Mouse (Mus musculus): ENCODE data around the gene Arrb2. TPM values are rescaled to one million over a fixed set of nuclear protein-coding genes. Genes with fewer than 3 reads are reported as not detected.

The Arrb2 gene
- 100 to 1,000 TPM; 315 to 338 TPM for polyA plus RNA-seq (2017; shearing (Covaris generic))

DNA sequence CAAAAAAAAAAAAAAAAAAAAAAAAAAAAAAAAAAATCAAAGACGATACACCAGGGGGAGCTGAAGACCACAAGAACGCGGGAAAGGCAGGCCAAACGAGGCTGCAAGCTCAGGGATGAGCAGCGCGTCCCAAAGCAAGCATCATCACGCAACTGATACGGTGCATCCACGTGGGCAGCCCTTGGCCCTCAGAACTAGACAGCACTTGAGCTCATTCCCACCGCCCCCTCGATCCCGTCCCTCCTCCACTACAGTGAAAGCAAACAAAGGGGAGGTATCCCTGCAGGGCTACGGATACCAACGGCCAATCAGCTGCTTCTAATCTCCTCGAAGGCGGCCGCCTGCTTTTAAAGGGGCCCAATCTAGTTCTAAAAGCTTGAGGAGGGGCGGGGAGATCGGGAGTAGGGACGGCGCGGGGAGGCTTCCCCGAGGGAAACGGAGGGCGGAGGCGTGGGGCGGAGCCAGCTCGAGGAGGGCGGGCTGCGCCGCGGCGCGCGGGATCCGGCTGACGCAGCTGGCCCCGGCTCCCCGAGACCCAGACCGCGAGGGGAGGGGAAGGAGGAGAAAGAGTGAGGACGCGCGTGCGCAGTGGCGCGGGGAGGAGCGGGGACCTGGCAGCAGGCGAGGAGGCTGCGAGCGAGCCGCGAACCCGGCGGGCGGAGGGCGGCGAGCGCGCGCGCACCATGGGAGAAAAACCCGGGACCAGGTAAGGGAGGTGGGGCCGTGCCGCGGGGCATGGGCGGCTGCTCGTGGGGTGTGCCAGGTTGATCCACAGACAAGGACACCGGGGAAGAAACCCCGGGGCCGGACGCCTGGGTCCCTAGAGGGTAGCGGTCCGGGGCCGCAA, at the start of gene Arrb2:
TSS of gene Arrb2 (plus strand) at position 588 of the 847 bp plus-strand sequence.

DNA sequence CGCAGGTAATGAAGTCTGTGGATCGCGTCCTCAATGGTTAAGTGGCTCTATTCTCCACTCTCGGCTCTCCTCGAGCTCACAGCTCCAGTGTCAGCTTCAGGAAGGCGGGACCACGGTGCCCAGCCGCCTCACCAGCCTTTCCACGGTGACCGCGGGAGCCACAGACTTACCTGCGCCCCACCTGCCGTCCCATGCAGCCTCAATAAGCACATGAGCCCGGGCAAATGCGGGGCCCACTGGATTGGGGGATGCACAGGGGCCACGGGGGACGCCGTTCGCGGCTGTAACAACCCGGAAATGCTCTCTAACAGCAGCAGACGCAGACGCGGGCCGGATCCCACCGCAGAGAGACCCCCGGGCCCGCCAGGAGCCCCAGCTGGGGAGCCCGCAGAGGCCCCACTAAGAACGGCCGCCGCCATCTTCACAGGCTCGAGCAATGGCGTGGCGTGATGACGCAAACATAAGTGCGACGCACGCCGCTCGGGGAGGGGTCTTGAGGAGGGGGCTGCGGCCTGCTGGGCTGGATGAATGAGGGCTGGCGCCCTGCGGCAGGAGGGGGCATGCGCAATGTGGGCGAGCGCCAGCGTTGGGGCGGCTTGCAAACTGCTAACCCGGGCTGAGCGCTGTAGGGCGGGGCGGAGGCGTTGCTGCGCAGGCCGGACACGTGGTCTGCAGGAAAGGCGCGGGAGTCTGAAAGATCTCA, 22.7 kb upstream of the Arrb2 start, which contains the start of gene Pelp1:
TSS of gene Pelp1 (minus strand) at position 438 of the 703 bp plus-strand sequence.

DNA sequence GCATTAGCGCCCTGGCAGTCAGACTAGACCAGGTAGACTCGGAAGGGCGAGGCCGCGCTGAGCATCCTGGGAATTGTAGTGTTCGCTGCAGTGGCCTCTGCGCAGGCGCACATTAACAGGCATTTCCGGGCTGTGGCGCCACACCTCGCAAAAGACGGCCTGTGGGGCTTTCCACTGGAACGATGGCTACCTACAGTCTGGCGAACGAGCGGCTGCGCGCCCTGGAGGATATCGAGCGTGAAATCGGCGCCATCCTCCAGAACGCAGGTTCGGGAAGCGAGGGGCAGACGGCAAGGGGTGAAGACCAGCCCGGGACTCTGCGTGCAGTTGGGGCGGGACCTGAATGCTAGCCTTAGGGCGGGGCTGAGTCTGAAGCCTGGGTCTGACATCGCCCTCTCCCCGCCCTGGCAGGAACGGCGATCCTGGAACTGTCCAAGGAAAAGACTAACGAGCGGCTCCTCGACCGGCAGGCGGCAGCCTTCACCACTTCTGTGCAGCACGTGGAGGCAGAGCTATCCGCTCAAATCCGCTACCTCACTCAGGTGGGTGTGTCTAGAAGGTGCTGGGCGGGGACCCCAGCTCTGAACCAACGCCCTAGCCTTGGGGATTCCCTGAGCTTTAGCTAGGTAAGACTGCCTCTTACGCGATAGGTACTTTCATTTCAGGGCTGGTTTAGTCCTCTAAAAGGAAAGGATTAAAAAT, 19.5 kb downstream of the Arrb2 start, which contains the start of gene Med11:
TSS of gene Med11 (plus strand) at position 123 of the 702 bp plus-strand sequence.

GRCm38 (mm10) chr11:70458688-70459600, 26.5 kb downstream of the Arrb2 start, which contains the start of gene Zmynd15:
Gene Zmynd15, plus strand, starts transcription at chr11:70459433.

DNA sequence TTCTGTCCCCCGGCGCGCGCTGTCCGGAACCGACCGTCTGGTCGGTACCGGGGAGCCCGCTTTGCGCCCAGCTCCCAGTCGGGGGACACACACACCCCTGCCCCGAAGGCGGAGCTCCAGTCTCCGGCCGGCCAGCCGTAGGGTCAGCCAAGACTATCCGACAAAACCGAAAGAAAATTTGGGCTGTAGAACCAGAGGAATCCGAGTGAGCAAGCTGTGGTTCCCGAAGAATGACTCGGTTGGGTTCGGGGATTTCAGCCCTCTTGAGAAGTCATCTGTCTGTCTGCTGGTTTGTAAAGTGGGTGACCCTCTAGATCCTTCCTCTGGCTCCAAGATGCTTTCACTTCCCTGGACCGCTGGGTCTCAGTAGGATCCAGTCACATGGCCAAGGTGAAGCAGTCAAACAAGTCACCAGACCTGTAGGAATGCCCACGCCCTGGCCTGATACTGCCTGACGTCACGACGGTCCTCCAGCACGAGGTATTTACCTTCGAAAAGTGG, 27.2 kb downstream of the Arrb2 start, which contains the start of gene Cxcl16:
TSS of gene Cxcl16 (minus strand) at position 384 of the 501 bp plus-strand sequence.

Other genes with a start within 250 kb of the Arrb2 start
- under 1 TPM; 0.21 to 0.60 TPM for gene Slc16a11, start 219.9 kb upstream of the Arrb2 start, polyA plus RNA-seq (2017; shearing (Covaris generic))
- 1 to 10 TPM; 2.8 to 3.6 TPM for gene Slc16a13, start 211.6 kb upstream of the Arrb2 start, polyA plus RNA-seq (2017; shearing (Covaris generic))
- not detected for gene Bcl6b, start 202.8 kb upstream of the Arrb2 start, polyA plus RNA-seq (2017; shearing (Covaris generic))
- gene 0610010K14Rik, start 194.7 kb upstream of the Arrb2 start, polyA plus RNA-seq (2017; shearing (Covaris generic)), result 100 to 1,000 TPM; 171 to 200 TPM
- gene Gm21988, start 192.8 kb upstream of the Arrb2 start, polyA plus RNA-seq (2017; shearing (Covaris generic)), result 1 to 10 TPM; 5.1 to 5.8 TPM
- gene Rnasek, start 192.8 kb upstream of the Arrb2 start, polyA plus RNA-seq (2017; shearing (Covaris generic)), result 100 to 1,000 TPM; 279 to 287 TPM
- gene Alox12, start 177.3 kb upstream of the Arrb2 start, polyA plus RNA-seq (2017; shearing (Covaris generic)), result not detected
- gene Alox12e, start 110.0 kb upstream of the Arrb2 start, polyA plus RNA-seq (2017; shearing (Covaris generic)), result under 1 TPM in 1 of 2 experiments, not detected in 1; 0.26 TPM
- 1 to 10 TPM in 1 of 2 experiments, under 1 TPM in 1; 0.67 to 2.4 TPM for gene Alox15, start 80.6 kb upstream of the Arrb2 start, polyA plus RNA-seq (2017; shearing (Covaris generic))
- 10 to 100 TPM in 1 of 2 experiments, 1 to 10 TPM in 1; 8.7 to 12.7 TPM for gene Pelp1, start 22.6 kb upstream of the Arrb2 start, polyA plus RNA-seq (2017; shearing (Covaris generic))
- 10 to 100 TPM; 74.9 to 86.6 TPM for gene Med11, start 19.3 kb downstream of the Arrb2 start, polyA plus RNA-seq (2017; shearing (Covaris generic))
- gene Zmynd15, start 26.8 kb downstream of the Arrb2 start, polyA plus RNA-seq (2017; shearing (Covaris generic)), result not detected
- gene Cxcl16, start 27.3 kb downstream of the Arrb2 start, polyA plus RNA-seq (2017; shearing (Covaris generic)), result 1 to 10 TPM in 1 of 2 experiments, under 1 TPM in 1; 0.62 to 3.5 TPM
- gene Tm4sf5, start 72.6 kb downstream of the Arrb2 start, polyA plus RNA-seq (2017; shearing (Covaris generic)), result 1 to 10 TPM; 1.9 to 3.4 TPM
- gene Vmo1, start 82.0 kb downstream of the Arrb2 start, polyA plus RNA-seq (2017; shearing (Covaris generic)), result not detected
- gene Gltpd2, start 86.6 kb downstream of the Arrb2 start, polyA plus RNA-seq (2017; shearing (Covaris generic)), result under 1 TPM in 1 of 2 experiments, not detected in 1; 0.52 TPM
- gene Psmb6, start 92.7 kb downstream of the Arrb2 start, polyA plus RNA-seq (2017; shearing (Covaris generic)), result 100 to 1,000 TPM; 304 to 369 TPM
- not detected for gene Gm40193, start 100.3 kb downstream of the Arrb2 start, polyA plus RNA-seq (2017; shearing (Covaris generic))
- gene Pld2, start 107.4 kb downstream of the Arrb2 start, polyA plus RNA-seq (2017; shearing (Covaris generic)), result 1 to 10 TPM; 2.3 to 3.0 TPM
- 10 to 100 TPM; 14.6 to 17.0 TPM for gene Mink1, start 130.2 kb downstream of the Arrb2 start, polyA plus RNA-seq (2017; shearing (Covaris generic))
- under 1 TPM in 1 of 2 experiments, not detected in 1; 0.26 TPM for gene 4930544D05Rik, start 183.2 kb downstream of the Arrb2 start, polyA plus RNA-seq (2017; shearing (Covaris generic))
- 1 to 10 TPM in 1 of 2 experiments, under 1 TPM in 1; 0.88 to 1.7 TPM for gene Chrne, start 186.6 kb downstream of the Arrb2 start, polyA plus RNA-seq (2017; shearing (Covaris generic))
- under 1 TPM in 1 of 2 experiments, not detected in 1; 0.90 TPM for gene Gp1ba, start 206.5 kb downstream of the Arrb2 start, polyA plus RNA-seq (2017; shearing (Covaris generic))
- 100 to 1,000 TPM; 284 to 341 TPM for gene Rnf167, start 214.6 kb downstream of the Arrb2 start, polyA plus RNA-seq (2017; shearing (Covaris generic))
- gene Slc25a11, start 214.8 kb downstream of the Arrb2 start, polyA plus RNA-seq (2017; shearing (Covaris generic)), result 100 to 1,000 TPM; 159 to 161 TPM
- 1,000 to 10,000 TPM; 4,890 to 5,701 TPM for gene Pfn1, start 222.0 kb downstream of the Arrb2 start, polyA plus RNA-seq (2017; shearing (Covaris generic))
- 10 to 100 TPM; 16.2 to 18.7 TPM for gene Eno3, start 224.6 kb downstream of the Arrb2 start, polyA plus RNA-seq (2017; shearing (Covaris generic))
- 10 to 100 TPM; 76.6 to 85.5 TPM for gene Spag7, start 236.8 kb downstream of the Arrb2 start, polyA plus RNA-seq (2017; shearing (Covaris generic))